Comparison of ENCODE assay signal across 9 mouse cellular contexts in genomic region chr7:138428826-138429225, GRCm38 (mm10). TPM values are rescaled to one million over a fixed set of nuclear protein-coding genes. Genes with fewer than 3 reads are reported as not detected.
A peak's percentile ranks its signal among the peaks of the same experiment; 100 is the strongest.
DNase-seq lines count a peak whose midpoint lies in the region; ATAC-seq and TF ChIP-seq lines count a peak whose summit lies in the region.
"Had no signal": no experiment of that assay in that cellular context is flagged by ENCODE, and none has a peak within 500 bp of the region (broad histone marks: within the 10 kb centered on the region; RNA-seq: fewer than 3 reads in every experiment).

No protein-coding gene starts in this region.

- H3K27me3 ChIP-seq in testis, adult 2 months (ENCODE audit: control insufficient read depth, insufficient read depth, low read length): no peaks in the 10 kb centered on the region
- no peaks in the 10 kb centered on the region for H3K27me3 ChIP-seq in forebrain, embryonic 15.5 days
- H3K27me3 ChIP-seq: liver, embryonic 13.5 days had no signal

- TF ChIP-seq POLR2A in testis, adult 2 months (IDR thresholded peaks at IDR 0.05; ENCODE audit: control insufficient read depth, low read depth, low read length): no peak

- no peak overlapping the region for H3K27ac ChIP-seq in testis, adult 2 months (ENCODE audit: control insufficient read depth, insufficient read depth, low read depth, low read length)
- H3K27ac ChIP-seq in forebrain, embryonic 15.5 days (replicated peaks): no peak overlapping the region
- H3K27ac ChIP-seq: liver, embryonic 13.5 days had no signal

- H3K36me3 ChIP-seq in testis, adult 2 months (ENCODE audit: control insufficient read depth, insufficient read depth, low read length): no peaks in the 10 kb centered on the region
- no peaks in the 10 kb centered on the region for H3K36me3 ChIP-seq in forebrain, embryonic 15.5 days
- H3K36me3 ChIP-seq: liver, embryonic 13.5 days had no signal

- peak; percentile 11 for DNase-seq in gastrocnemius, adult 18-20 months (ENCODE audit: low spot score)
- no peak for DNase-seq in gastrocnemius, adult 8-10 months (ENCODE audit: low spot score in 2 of 2)
- DNase-seq in testis, postnatal 14 days (ENCODE audit: low spot score): no peak
- peak; percentile 42 for DNase-seq in embryo, embryonic 10.5 days (ENCODE audit: low spot score)
- DNase-seq in layer of hippocampus, postnatal 25 days (ENCODE audit: extremely low spot score in 1 of 2, low spot score in 1 of 2): peak; percentile 38 to 74
- DNase-seq in right cerebral cortex, postnatal 14 days: peak; percentile 55
- DNase-seq: liver, embryonic 13.5 days had no signal

- WGBS in forebrain, embryonic 15.5 days: 50% methylated on average over 1 of the region's 1 CpGs

- H3K4me2 ChIP-seq in forebrain, embryonic 15.5 days (replicated peaks): no peak overlapping the region
- H3K4me2 ChIP-seq: liver, embryonic 13.5 days had no signal

- H3K4me3 ChIP-seq in testis, adult 2 months (ENCODE audit: control insufficient read depth, low read depth, low read length): no peak overlapping the region
- no peak overlapping the region for H3K4me3 ChIP-seq in forebrain, embryonic 15.5 days
- H3K4me3 ChIP-seq: liver, embryonic 13.5 days had no signal

- no peaks in the 10 kb centered on the region for H3K9me3 ChIP-seq in forebrain, embryonic 15.5 days
- H3K9me3 ChIP-seq: liver, embryonic 13.5 days had no signal

- TF ChIP-seq CTCF in testis, adult 2 months (IDR thresholded peaks at IDR 0.05; ENCODE audit: control insufficient read depth, insufficient read depth, insufficient replicate concordance, low read depth, low read length): peak; percentile 31; the same call in 1 of the 2 replicates

- H3K9ac ChIP-seq in forebrain, embryonic 15.5 days (replicated peaks): no peak overlapping the region
- H3K9ac ChIP-seq: liver, embryonic 13.5 days had no signal

- no peaks in the 10 kb centered on the region for H3K4me1 ChIP-seq in testis, adult 2 months (ENCODE audit: control insufficient read depth, insufficient read depth, low read length)
- no peaks in the 10 kb centered on the region for H3K4me1 ChIP-seq in forebrain, embryonic 15.5 days
- H3K4me1 ChIP-seq: liver, embryonic 13.5 days had no signal

- no peak for ATAC-seq in forebrain, embryonic 15.5 days (replicated peaks)

RNA-seq across cellular contexts. Expression of gene Tcerg1l, which starts 31.3 kb away (rescaled TPM):
- not detected for total RNA-seq in gastrocnemius, adult 18-20 months (2021)
- total RNA-seq in gastrocnemius, adult 8-10 months (2022): not detected
- 1.0 and 1.2 TPM in 2 replicates for polyA plus RNA-seq in testis, adult 2 months (2012; rRNA removed)
- total RNA-seq in layer of hippocampus, postnatal 25 days (2021): 10 to 100 TPM; 10.6 to 13.8 TPM
- polyA plus RNA-seq in forebrain, embryonic 15.5 days (2015; fragmentation: Nextera tagmentation; extraction: Ambion mirVana): 8.7 and 9.8 TPM in 2 replicates

Comparison
In these comparisons a context has a peak if more than half of its experiments do, and no peak if none do; other contexts are left out.
1. DNase-seq: peak in gastrocnemius, adult 18-20 months (single experiment), embryo, embryonic 10.5 days (single experiment), layer of hippocampus, postnatal 25 days (2 of 2) and right cerebral cortex, postnatal 14 days (single experiment); none in gastrocnemius, adult 8-10 months (0 of 2) and testis, postnatal 14 days (single experiment).
2. RNA of gene Tcerg1l, which starts 31.3 kb away (total RNA-seq): 10.6 to 13.8 TPM in layer of hippocampus, postnatal 25 days; not detected in gastrocnemius, adult 8-10 months and not detected in gastrocnemius, adult 18-20 months; every median in the first group is over 10 times any median in the second.